Mouse (Mus musculus): ENCODE results near the gene Rcn1.

DNA sequence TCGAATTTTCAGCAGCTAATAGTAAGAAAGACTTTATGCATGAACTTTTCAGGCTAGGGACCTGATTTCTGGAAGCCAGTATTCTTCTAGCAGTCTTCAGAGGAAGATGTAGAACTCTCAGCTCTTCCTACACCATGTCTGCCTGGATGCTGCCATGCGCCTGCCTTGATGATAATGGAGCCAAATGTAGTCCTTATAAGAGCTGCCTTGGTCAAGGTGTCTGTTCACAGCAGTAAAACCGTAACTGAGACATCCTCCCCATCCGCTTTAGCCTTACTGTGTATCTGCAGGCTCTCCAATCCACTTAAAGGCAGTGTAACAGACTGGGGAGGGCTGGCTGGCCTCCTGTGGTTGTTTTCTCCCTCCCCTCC is 7.7 kb downstream of the Rcn1 start:
- TF ChIP-seq CTCF (IDR thresholded peaks at IDR 0.05; ENCODE audit: extremely low read depth, insufficient read length, insufficient replicate concordance, low read depth, low read length) (no peak), POLR2A (IDR thresholded peaks at IDR 0.05; ENCODE audit: low read depth, low read length) (no peak)
